Mouse (Mus musculus) CH12.LX (cell line): ENCODE results near the gene Ifit3. TPM values are rescaled to one million over a fixed set of nuclear protein-coding genes. Genes with fewer than 3 reads are reported as not detected.
"Not testable (repeated sequence)": the region's sequence is repeated elsewhere in the genome, so short reads cannot be mapped to it uniquely, and the experiment has no call there.

Source experiments
- DNase-seq: peaks from one replicate; pipeline ENCODE4 v3.0.0-alpha.2; 2013; ENCODE audit errors: extremely low read depth
- H3K27ac ChIP-seq: 2 replicates; pipeline ENCODE4 v1.5.1; 2012; ENCODE audit warnings: low read depth, mild to moderate bottlenecking, control low read depth, moderate library complexity; ENCODE audit not compliant: insufficient read depth
- H3K27me3 ChIP-seq: replicated peaks from 2 replicates; pipeline ENCODE3; 2012; ENCODE audit warnings: inconsistent platforms
- H3K36me3 ChIP-seq, 2 experiments: replicated peaks in 1 of 2; 2 replicates each; pipeline versions ENCODE3 to v1.6.1; 2012; ENCODE audit warnings: inconsistent platforms in 1 of 2, low read length in 1 of 2, mild to moderate bottlenecking in 1 of 2, mixed read lengths in 1 of 2, moderate library complexity in 1 of 2; ENCODE audit not compliant: control insufficient read depth in 1 of 2, insufficient read depth in 1 of 2
- H3K4me1 ChIP-seq, 2 experiments: 2 replicates each; pipeline ENCODE4 v1.6.1; 2012; ENCODE audit warnings: inconsistent platforms in 1 of 2, moderate library complexity in 1 of 2; ENCODE audit not compliant: insufficient read depth in 2 of 2, control insufficient read depth in 1 of 2
- H3K4me2 ChIP-seq: 2 replicates; pipeline ENCODE4 v1.6.1; 2012; ENCODE audit warnings: low read depth, mild to moderate bottlenecking, control low read depth; ENCODE audit not compliant: poor library complexity, insufficient read depth, severe bottlenecking
- H3K4me3 ChIP-seq, 3 experiments: fragments of 150-350 bp in 1 of 3; sonication (generic) in 1 of 3; replicated peaks in 1 of 3; 2 replicates each; pipeline versions ENCODE3 to v1.5.1; 2011 to 2012; ENCODE audit warnings: low read depth in 2 of 3, low read length in 2 of 3, mild to moderate bottlenecking in 2 of 3, moderate library complexity in 2 of 3, control low read depth in 1 of 3, improper control_type of control experiment in 1 of 3, inconsistent platforms in 1 of 3, mixed read lengths in 1 of 3; ENCODE audit not compliant: poor library complexity in 1 of 3
- H3K79me2 ChIP-seq: replicated peaks from 2 replicates; pipeline ENCODE4 v1.6.1; 2012; ENCODE audit warnings: mild to moderate bottlenecking, moderate library complexity; ENCODE audit not compliant: control insufficient read depth, poor library complexity, insufficient read depth, severe bottlenecking; ENCODE audit errors: extremely low read depth
- H3K9ac ChIP-seq: 2 replicates; pipeline ENCODE4 v1.6.1; 2012; ENCODE audit warnings: low read depth, mild to moderate bottlenecking, control low read depth, moderate library complexity; ENCODE audit not compliant: insufficient read depth
- H3K9me3 ChIP-seq: replicated peaks from 2 replicates; pipeline ENCODE3; 2012; ENCODE audit warnings: low read length, inconsistent platforms, mixed read lengths
- BHLHE40 ChIP-seq: IDR thresholded peaks from 2 replicates; pipeline ENCODE4 v1.6.1; 2011; ENCODE audit warnings: mild to moderate bottlenecking, low read depth, low read length, improper control_type of control experiment
- CHD1 ChIP-seq: IDR thresholded peaks from 2 replicates; pipeline ENCODE4 v1.6.1; 2012; ENCODE audit warnings: low read depth, low read length, improper control_type of control experiment, inconsistent platforms
- CTCF ChIP-seq, 2 experiments: IDR thresholded peaks in 1 of 2; conservative IDR thresholded peaks in 1 of 2; 2 replicates each; pipeline ENCODE4 v1.5.1; 2011 to 2012; ENCODE audit warnings: low read depth in 2 of 2, low read length in 2 of 2, improper control_type of control experiment in 1 of 2, inconsistent platforms in 1 of 2, mild to moderate bottlenecking in 1 of 2, moderate library complexity in 1 of 2
- HCFC1 ChIP-seq: IDR thresholded peaks from 2 replicates; pipeline ENCODE4 v1.6.1; 2012; ENCODE audit warnings: low read depth, mild to moderate bottlenecking, inconsistent platforms, low read length, improper control_type of control experiment
- IRF4 ChIP-seq: IDR thresholded peaks from 2 replicates; pipeline ENCODE4 v1.6.1; 2014; ENCODE audit warnings: low read depth, mild to moderate bottlenecking, inconsistent platforms, low read length, improper control_type of control experiment
- JUN ChIP-seq: IDR thresholded peaks from 2 replicates; pipeline ENCODE4 v1.6.1; 2011; ENCODE audit warnings: low read depth, mild to moderate bottlenecking, low read length, improper control_type of control experiment, moderate library complexity; ENCODE audit not compliant: insufficient read depth
- JUND ChIP-seq: conservative IDR thresholded peaks from 2 replicates; pipeline ENCODE4 v1.6.1; 2011; ENCODE audit warnings: low read depth, low read length, improper control_type of control experiment
- KAT2A ChIP-seq: IDR thresholded peaks from 2 replicates; pipeline ENCODE4 v1.6.1; 2012; ENCODE audit warnings: low read length, improper control_type of control experiment, inconsistent platforms; ENCODE audit not compliant: insufficient replicate concordance
- MAZ ChIP-seq: IDR thresholded peaks from 2 replicates; pipeline ENCODE4 v1.6.1; 2012; ENCODE audit warnings: low read depth, mild to moderate bottlenecking, inconsistent platforms, low read length, improper control_type of control experiment, moderate library complexity
- MEF2A ChIP-seq: IDR thresholded peaks from 2 replicates; pipeline ENCODE4 v1.6.1; 2014; ENCODE audit warnings: low read depth, mild to moderate bottlenecking, inconsistent platforms, low read length, improper control_type of control experiment, borderline replicate concordance
- MXI1 ChIP-seq: IDR thresholded peaks from 2 replicates; pipeline ENCODE4 v1.6.1; 2011; ENCODE audit warnings: mild to moderate bottlenecking, low read depth, low read length, improper control_type of control experiment
- NRF1 ChIP-seq: IDR thresholded peaks from 2 replicates; pipeline ENCODE4 v1.6.1; 2014; ENCODE audit warnings: low read depth, mild to moderate bottlenecking, inconsistent platforms, low read length, improper control_type of control experiment, moderate library complexity
- PAX5 ChIP-seq: IDR thresholded peaks from 2 replicates; pipeline ENCODE4 v1.6.1; 2012; ENCODE audit warnings: low read length, inconsistent platforms, mixed read lengths
- POLR2A ChIP-seq: IDR thresholded peaks from 2 replicates; pipeline ENCODE4 v1.6.1; 2011; ENCODE audit warnings: low read depth, mild to moderate bottlenecking, improper control_type of control experiment, low read length
- POLR2AphosphoS2 ChIP-seq: IDR thresholded peaks from 2 replicates; pipeline ENCODE4 v1.6.1; 2011; ENCODE audit warnings: low read depth, low read length, improper control_type of control experiment
- RAD21 ChIP-seq: IDR thresholded peaks from 2 replicates; pipeline ENCODE4 v1.6.1; 2011; ENCODE audit warnings: low read depth, mild to moderate bottlenecking, low read length, improper control_type of control experiment, moderate library complexity
- SIN3A ChIP-seq: IDR thresholded peaks from 2 replicates; pipeline ENCODE4 v1.6.1; 2012; ENCODE audit warnings: low read length, improper control_type of control experiment, inconsistent platforms
- TCF12 ChIP-seq: IDR thresholded peaks from 2 replicates; pipeline ENCODE4 v1.6.1; 2014; ENCODE audit warnings: low read depth, mild to moderate bottlenecking, inconsistent platforms, low read length, improper control_type of control experiment
- USF1 ChIP-seq: IDR thresholded peaks from 2 replicates; pipeline ENCODE4 v1.6.1; 2014; ENCODE audit warnings: low read depth, mild to moderate bottlenecking, inconsistent platforms, low read length, improper control_type of control experiment
- USF2 ChIP-seq: conservative IDR thresholded peaks from 2 replicates; pipeline ENCODE4 v1.6.1; 2011; ENCODE audit warnings: low read depth, low read length, improper control_type of control experiment
- ZC3H11A ChIP-seq: IDR thresholded peaks from 2 replicates; pipeline ENCODE4 v1.6.1; 2012; ENCODE audit warnings: low read depth, mild to moderate bottlenecking, inconsistent platforms, low read length, improper control_type of control experiment
- ZKSCAN1 ChIP-seq: IDR thresholded peaks from 2 replicates; pipeline ENCODE4 v1.6.1; 2012; ENCODE audit warnings: low read depth, inconsistent platforms, low read length, improper control_type of control experiment, borderline replicate concordance
- ZMIZ1 ChIP-seq: IDR thresholded peaks from 2 replicates; pipeline ENCODE4 v1.6.1; 2012; ENCODE audit warnings: low read depth, mild to moderate bottlenecking, inconsistent platforms, low read length, improper control_type of control experiment
- ZNF384 ChIP-seq: IDR thresholded peaks from 2 replicates; pipeline ENCODE4 v1.6.1; 2012; ENCODE audit warnings: low read depth, low read length, improper control_type of control experiment, inconsistent platforms
- dilution Hi-C: fragments of 300-500 bp; cut with MboI; formaldehyde crosslinking; loops from 2 replicates; pipeline ENCODE4 v1.14.3; 2020; ENCODE audit warnings: low sequenced_read_pairs; ENCODE audit not compliant: extremely low pct_unique_long_range_greater_than_20kb, extremely low pct_ligation_motif_present
- in situ Hi-C: fragments of 300-500 bp; cut with MboI; formaldehyde crosslinking; loops from 3 replicates; pipeline ENCODE4 v1.14.3; 2019; ENCODE audit warnings: low sequenced_read_pairs, low pct_ligation_motif_present, low pct_unique_long_range_greater_than_20kb, mixed read lengths
- polyA plus RNA-seq: library from polyadenylated mRNA; unstranded; fragments of >175 nt; gene quantifications from 2 replicates; pipeline ENCODE4 v1.2.1, GENCODE M21; 2012; ENCODE audit warnings: low read depth; ENCODE audit not compliant: insufficient read length
- total RNA-seq, 2 experiments: library from RNA; depleted of rRNA; stranded (reverse); fragments of 300-350 nt in 1 of 2; fragments of >200 nt in 1 of 2; gene quantifications; 2 replicates each; pipeline ENCODE4 v1.2.3; 2012 to 2014

Gene Ifit3
- total and polyA plus RNA-seq, 3 experiments = 0.08 to 1.0 (median 1.0) TPM

DNA sequence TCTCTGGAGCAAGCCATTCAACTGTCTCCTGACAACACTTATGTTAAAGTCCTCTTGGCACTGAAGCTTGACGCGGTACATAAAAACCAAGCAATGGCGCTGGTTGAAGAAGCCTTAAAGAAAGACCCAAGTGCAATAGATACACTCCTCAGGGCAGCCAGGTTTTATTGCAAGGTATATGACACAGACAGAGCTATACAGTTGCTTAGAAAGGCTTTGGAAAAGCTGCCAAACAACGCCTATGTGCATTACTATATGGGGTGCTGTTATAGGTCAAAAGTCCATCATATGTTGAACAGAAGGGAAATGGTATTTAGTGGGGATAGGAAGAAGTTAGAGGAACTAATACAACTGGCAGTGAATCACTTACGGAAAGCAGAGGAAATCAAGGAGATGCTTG, 9.7 kb upstream of the Ifit3 start:
- no peak overlapping the region for H3K27ac ChIP-seq
- H3K79me2 ChIP-seq = no peaks in the 10 kb centered on the region
- H3K4me3 ChIP-seq = no peak overlapping the region
- dilution Hi-C loops (no loop called here), in situ Hi-C loops (no loop called here)
- no peak overlapping the region for H3K9ac ChIP-seq
- no peaks in the 10 kb centered on the region for H3K27me3 ChIP-seq
- peaks cover 0 to 23% of the 10 kb centered on the region in 2 experiments for H3K36me3 ChIP-seq
- H3K4me2 ChIP-seq = no peak overlapping the region
- no peak for DNase-seq
- H3K9me3 ChIP-seq = no peaks in the 10 kb centered on the region
- TF ChIP-seq BHLHE40 (no peak), JUND (no peak), USF2 (no peak), ZNF384 (no peak), CTCF (conservative IDR thresholded peaks at IDR 0.05 in 1 of 2, IDR thresholded peaks at IDR 0.05 in 1 of 2; ENCODE audit: low read depth in 2 of 2, low read length in 2 of 2) (no peak), IRF4 (no peak), JUN (no peak), KAT2A (no peak), MXI1 (no peak), USF1 (no peak), ZMIZ1 (no peak), ZC3H11A (no peak), MAZ (no peak), MEF2A (no peak), HCFC1 (no peak), CHD1 (no peak), SIN3A (no peak), ZKSCAN1 (no peak), PAX5 (no peak), POLR2A (no peak)
- peaks cover 0 to 24% of the 10 kb centered on the region in 2 experiments; a peak in 2 of 4 replicates for H3K4me1 ChIP-seq

- H3K4me1 ChIP-seq = no peaks in the 10 kb centered on the region
- no peak overlapping the region for H3K4me3 ChIP-seq
- H3K36me3 ChIP-seq = peaks cover 0 to 23% of the 10 kb centered on the region in 2 experiments
- no peaks in the 10 kb centered on the region for H3K9me3 ChIP-seq
- in situ Hi-C loops = no loop called here
- H3K27me3 ChIP-seq = no peaks in the 10 kb centered on the region
- dilution Hi-C loops = no loop called here
- H3K4me2 ChIP-seq = no peak overlapping the region
- TF ChIP-seq POLR2A (no peak), NRF1 (no peak), RAD21 (no peak), ZKSCAN1 (no peak), CTCF (conservative IDR thresholded peaks at IDR 0.05 in 1 of 2, IDR thresholded peaks at IDR 0.05 in 1 of 2; ENCODE audit: low read depth in 2 of 2, low read length in 2 of 2) (no peak), POLR2AphosphoS2 (no peak), TCF12 (no peak), PAX5 (no peak)
- H3K9ac ChIP-seq = no peak overlapping the region
- no peak overlapping the region for H3K27ac ChIP-seq
- no peak for DNase-seq
- H3K79me2 ChIP-seq = no peaks in the 10 kb centered on the region
Observed at GRCm38 (mm10) chr19:34577121-34577520, 6.2 kb upstream of the Ifit3 start.

- H3K36me3 ChIP-seq, H3K9me3 ChIP-seq, DNase-seq, H3K4me1 ChIP-seq, H3K27ac ChIP-seq, dilution Hi-C loops, H3K4me3 ChIP-seq, H3K9ac ChIP-seq, H3K4me2 ChIP-seq, H3K79me2 ChIP-seq, H3K27me3 ChIP-seq, in situ Hi-C loops: not testable (repeated sequence)
Observed at GRCm38 (mm10) chr19:34582696-34583095, 635 bp upstream of the Ifit3 start.
